Mouse (Mus musculus) thymus, adult 2 months (tissue): ENCODE measurements around the gene Stxbp4.

Experiments
- CTCF ChIP-seq: fragments of 200-500 bp; IDR thresholded peaks from 2 replicates; pipeline ENCODE4 v1.5.1; 2012; ENCODE audit warnings: mild to moderate bottlenecking, control low read depth, low read length, moderate library complexity, borderline replicate concordance; ENCODE audit not compliant: control insufficient read depth, poor library complexity, insufficient read depth; ENCODE audit errors: extremely low read depth
- POLR2A ChIP-seq: fragments of 200-500 bp; IDR thresholded peaks from 2 replicates; pipeline ENCODE4 v1.6.1; 2012; ENCODE audit warnings: mild to moderate bottlenecking, low read length, control low read depth, moderate library complexity; ENCODE audit not compliant: control insufficient read depth, poor library complexity, insufficient read depth; ENCODE audit errors: extremely low read depth

- TF ChIP-seq CTCF (no peak), POLR2A (no peak)
Observed at GRCm38 (mm10) chr11:90481828-90482227, 156.1 kb downstream of the Stxbp4 start.
